Mouse (Mus musculus) adipocyte (in vitro differentiated cells): ENCODE results near the gene Nfix.
"Not testable (repeated sequence)": the region's sequence is repeated elsewhere in the genome, so short reads cannot be mapped to it uniquely, and the experiment has no call there.

Experiments
- DNase-seq: peaks from one replicate; pipeline ENCODE4 v3.0.0-alpha.2; 2016; ENCODE audit warnings: low spot score

The Nfix gene

DNA sequence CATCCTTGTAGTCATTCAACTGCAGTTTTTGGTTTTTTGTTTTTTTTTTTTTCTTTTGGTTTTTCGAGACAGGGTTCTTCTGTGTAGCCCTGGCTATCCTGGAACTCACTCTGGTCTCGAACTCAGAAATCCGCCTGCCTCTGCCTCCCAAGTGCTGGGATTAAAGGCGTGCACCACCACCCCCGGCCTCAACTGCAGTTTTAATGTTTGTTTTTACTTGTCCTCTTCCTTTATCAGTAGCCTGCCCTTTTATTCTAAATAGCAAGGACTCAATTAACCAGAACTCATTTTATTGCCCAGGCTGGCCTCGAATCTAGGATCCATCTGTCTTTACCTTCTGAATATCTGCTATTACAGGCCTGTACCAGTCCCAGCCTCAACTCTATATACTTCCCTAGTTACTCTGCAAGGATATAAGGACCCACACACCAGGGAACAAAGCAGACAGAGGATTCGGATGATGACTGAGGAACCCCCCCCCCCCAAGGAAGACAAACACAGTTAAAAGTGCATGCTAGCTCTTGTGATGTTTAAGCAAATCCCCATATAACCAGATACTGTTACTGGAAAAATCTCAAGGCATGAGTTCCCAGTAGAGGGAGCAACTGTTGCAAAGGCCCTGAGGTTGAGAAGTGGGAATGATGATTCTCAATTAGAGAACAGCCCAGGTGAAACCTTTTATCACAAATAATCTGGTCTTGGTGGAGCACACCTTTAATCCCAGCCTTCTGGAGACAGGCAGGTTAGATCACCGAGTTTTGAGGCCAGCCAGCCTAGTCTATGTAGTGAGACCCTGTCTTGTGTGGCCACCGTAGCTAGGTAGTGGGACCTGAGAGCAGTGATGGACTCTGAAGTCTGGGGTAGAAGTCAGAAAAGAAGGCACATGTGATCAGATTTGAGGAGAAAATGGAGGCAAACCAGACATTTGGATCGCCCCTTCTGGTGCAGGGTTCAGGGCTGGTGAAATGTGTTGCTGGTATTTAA, 32.9 kb upstream of the Nfix start:
- DNase-seq, result no peak

DNA sequence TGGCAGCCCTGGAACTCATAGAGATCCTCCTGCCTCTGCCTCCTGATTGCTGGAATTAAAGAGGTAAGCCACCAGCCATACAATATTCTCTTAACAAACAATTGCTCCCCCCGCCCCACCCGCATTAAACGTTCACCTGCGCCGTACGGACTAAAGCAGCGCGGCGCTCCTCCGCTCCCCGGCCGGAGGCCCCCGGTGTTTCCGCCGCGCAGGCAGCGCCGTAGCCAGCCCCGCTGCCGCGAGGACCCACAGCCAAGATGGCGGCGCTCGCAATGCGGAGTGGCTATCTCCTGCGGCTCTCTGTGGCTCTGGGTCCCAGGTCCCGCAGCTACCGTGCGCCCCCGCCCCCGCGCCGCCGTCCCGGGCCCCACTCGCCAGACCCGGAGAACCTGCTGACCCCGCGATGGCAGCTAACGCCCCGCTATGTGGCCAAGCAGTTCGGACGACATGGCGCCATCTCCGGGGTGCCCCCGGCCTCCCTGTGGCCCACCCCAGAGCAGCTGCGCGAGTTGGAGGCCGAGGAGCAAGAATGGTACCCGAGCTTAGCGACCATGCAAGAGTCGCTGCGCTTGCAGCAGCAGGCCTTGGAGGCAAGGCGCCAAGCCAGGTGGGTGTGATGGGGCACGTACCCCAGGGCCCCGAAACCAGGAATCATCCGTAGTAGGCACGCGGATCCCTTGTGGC, 32.0 kb upstream of the Nfix start:
- DNase-seq, result peak; percentile 78

DNA sequence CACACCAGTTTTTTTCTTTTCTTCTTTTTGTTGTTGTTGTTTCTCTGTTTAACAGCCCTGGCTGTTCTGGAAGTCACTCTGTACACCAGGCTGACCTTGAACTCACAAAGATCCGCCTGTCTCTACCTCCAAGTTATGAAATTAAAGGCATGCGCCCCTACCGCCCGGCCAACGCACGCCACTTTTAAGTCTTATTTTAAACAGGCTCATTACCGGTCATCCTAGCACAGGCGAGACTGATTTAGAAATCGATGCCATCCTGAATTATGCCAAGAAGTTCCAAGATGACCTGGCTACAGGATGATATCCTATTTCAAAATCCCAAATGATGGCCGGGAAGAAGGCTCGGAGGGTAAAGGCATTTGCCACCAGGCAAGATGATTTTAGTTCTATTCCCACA, 31.3 kb upstream of the Nfix start, which contains the start of gene Gadd45gip1:
Gadd45gip1 (plus strand) TSS at position 33 of the 400 bp plus-strand sequence.
- DNase-seq, result peak; percentile 75

DNA sequence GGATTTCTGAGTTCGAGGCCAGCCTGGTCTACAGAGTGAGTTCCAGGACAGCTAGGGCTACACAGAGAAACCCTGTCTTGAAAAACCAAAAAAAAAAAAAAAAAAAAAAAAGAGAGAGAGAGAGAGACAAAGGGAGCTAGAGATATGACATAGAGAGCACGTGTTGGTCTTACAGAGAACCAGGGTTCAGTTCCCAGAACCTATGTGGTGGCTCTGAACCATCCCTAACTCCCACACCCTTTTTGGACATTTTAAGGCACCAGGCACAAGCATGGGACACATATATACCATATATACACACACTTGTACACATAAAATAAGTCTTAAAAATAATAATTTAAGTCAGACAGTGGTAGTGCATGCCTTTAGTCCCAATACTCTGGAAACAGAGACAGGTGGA, 26.4 kb upstream of the Nfix start:
- DNase-seq, result not testable (repeated sequence)

DNA sequence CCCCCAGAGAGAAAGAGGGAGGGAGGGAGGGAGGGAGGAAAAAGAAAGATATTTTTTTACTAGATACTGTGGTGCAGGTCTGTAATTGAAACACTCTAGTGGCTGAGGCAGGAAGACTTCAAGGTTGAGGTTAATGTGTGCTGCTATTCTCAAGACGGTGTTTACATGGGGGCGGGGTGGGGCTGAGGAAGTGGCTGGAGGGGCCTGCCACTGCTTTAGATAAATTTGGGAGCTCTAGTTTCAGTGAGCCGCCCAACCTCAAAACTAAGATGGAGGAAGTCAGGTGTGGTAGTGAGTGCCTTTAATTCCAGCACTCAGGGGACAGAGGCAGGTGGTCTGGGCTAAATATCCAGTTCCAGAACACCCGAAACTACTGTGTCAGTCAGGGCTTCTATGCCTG, 25.5 kb upstream of the Nfix start:
- no peak for DNase-seq

DNA sequence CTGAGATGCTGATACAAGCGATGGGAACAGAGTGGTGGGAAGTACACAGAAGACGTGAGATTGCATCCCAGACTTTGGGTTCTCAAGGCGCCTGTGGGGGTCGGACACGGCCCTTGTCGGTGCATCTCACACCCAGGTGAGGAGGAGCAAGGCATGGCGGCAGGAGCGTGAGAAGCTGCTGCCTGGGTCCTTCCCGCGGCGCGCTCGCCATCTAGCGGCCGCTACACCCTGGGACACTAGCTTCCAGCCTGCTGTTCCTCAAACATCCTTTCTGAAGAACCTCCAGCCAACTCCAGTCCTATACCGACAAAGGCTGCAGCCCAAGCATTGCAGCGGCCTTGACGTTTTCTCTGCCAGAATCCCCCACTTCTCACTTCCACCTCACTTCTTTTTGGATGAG, 23.5 kb upstream of the Nfix start:
- peak; percentile 69 for DNase-seq

DNA sequence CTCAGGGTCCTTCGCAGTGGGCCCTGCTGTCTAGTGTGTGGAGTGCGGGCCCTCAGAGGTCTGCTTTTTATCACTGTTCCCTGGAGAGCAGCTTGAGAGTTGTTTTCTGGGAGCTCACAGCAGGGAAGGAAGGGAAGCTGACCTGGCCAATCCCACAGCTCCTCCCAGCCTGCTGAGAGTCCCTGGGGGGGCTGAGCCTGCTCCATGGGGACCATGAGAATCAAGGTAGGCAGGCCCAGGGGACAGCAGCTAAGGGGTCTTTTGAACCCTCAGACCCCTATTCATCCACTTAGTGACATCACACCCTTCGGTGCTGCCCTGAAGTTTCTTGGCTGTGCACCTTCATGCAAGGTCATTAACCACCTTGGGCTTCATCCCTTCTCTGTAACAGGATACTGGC, 22.6 kb upstream of the Nfix start, which contains the start of gene Dand5:
Dand5 (minus strand) TSS at position 101 of the 400 bp plus-strand sequence.
- no peak for DNase-seq

DNA sequence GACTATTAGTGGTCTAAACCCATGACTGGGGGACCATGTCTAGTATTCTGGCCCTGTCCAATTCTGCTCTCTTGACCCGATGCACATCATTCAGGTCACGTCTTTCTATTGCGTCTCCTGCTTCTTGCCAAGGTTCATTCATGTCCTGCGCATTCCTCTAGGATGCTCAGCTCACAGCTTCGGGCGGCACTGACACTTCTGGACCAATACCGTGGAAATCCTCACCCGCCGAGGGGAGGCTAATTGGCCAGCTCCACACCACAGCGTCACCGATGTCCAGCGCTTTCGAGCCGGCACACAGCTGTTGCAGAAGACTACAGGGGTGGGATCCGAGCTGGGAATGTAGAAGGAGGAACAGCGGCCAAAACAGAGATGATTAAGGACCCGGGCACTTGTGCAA, 16.0 kb upstream of the Nfix start:
- DNase-seq, result no peak

DNA sequence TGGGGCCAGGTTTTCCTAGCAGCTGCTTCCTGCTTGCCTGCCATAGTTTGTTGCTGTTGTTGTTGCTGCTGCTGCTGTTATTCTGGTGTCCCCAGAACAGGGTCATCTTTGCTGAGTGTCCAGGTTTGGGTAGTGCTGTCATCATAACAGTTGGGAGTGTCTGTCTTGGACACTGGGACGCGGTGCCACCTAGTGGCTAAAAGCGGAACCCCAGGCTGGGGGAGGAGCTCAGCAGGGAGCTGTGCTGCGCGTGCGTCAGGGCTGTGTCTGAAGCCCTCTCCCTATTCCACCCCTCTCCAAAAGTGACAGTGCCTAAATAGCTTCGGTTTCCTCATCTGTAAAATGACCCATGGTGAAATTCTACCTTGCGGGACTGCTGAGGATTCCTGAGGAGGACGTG, 15.4 kb upstream of the Nfix start:
- DNase-seq, result peak; percentile 96

DNA sequence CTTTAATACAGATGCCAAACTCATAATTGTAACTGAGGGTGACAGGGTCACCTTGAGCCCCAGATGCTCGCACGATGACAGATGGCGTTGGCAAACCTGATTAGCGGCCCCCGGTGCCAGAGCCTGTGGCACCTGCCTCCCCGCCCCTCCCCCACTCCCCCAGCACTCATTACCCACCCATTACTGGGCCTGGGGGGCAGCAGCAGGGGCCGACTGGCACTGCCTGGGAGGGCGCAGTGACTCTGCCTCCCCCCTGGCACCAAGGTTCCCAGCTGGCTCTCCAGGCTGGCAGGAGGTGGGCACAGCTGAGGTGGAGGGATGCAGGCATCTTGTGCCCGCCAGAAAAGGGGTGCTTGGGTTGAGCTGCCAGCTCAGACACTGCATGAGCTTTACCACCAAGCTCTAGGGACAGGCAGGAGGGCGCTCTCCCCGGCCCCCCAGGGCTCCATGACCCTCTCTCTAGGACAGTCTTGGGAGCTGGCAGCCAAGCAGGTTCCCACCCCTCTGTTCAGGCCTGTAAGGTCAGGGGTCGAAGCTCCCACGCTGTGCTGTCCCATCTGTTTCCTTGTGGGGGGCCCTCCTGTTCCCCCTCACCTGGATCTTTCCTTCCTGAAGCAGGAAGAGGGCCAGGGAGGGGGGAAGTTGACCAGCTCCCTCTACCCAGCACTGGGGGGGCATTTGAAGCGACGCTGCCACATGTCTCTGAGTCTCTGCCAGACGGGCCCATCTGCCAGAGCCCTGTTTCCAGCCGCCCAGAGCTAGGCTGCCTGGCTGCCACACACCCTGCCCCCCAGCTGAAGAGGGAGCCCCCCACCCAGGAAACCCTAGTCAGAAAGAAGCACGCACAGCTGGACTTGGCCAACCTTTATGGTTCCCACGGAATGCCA, 14.7 kb upstream of the Nfix start:
- no peak for DNase-seq

DNA sequence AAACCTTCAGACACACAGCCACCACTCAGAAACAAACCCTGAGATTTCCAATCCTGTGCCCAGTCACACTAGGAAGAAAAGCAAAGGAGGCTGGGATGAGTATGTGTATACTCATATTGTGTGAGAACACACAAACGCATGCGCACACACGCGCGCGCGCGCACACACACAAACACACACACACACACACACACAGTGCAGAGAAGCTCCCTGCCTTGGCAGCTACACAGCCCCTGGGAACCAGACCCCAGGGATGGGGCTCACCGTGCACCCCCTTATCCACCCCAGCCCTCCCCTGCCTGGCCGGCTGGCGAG, 14.1 kb upstream of the Nfix start:
- no peak for DNase-seq

DNA sequence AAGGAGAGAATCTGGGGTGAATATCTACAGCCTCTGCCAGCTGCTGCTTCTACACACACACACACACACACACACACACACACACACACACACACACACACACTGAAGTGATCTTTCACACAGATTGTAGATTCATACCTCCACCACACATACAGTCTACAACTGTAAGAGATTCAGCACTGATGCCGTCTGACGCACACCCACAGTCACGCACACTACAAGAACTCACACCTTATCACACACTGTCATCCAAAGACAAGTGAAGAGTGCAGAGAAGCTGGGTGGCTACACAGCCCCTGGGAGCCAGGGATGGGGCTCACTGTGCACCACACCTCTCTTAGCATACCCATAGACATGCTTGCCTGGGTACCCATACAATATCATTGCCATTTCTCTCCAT, 13.7 kb upstream of the Nfix start:
- DNase-seq, result no peak

DNA sequence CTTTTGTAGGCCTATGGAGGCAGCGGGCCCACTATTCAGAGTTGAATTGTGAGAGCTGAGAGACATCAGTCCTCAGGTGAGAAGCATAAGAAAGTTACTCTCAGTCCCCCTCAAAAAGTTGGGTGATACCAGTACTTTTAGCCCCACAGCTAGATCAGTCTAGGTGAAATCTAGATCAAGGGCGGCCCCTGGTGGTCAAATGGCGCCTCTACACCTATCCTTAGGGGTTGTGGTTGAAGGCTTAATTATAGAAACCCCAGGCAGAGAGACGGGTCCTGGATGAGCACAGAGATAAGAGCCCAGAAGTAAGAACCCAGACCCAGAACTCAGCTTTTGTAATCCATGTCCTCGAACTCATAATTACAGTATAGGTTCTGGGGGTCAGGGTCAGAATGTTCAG, 12.9 kb upstream of the Nfix start:
- DNase-seq, result peak; percentile 91

DNA sequence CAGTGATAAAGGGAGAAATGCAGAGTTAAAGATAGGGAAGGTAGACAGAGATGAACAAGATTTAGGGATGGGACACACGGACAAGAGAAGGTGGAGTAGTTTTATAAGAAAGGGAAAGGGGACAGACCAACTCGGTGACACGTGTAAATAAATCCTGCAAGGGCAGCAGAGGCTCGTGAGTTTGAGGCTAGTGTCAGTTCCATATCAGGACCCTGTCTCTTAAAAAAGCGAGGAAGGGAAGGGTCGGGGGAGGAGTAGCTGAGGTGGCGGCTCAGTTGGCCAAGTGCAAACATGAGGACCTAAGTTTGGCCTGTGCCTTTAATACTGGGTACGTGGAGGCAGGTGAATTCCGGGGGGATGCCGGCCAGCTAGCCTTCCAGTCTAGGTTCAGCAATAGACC, 11.2 kb upstream of the Nfix start:
- no peak for DNase-seq

DNA sequence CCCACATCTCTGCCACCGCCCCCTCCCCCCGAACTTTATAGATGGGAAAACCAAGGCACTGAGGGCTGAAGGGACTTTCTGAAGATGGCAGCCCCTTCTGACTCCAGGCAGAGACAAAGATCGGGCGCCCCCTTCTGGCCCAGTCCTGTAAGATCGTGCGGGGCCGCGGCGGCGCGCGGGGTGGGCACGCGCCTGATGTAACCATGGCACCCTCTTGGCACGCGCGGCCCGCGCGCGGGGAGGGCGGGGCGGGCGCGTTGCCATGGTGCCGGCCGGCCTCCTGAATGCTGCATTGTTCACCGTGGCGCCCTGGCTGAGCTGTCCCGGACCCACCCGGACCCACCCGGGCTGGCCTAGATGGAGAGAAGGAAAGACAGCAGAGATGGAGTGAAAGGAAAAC, 10.8 kb upstream of the Nfix start:
- peak; percentile 82 for DNase-seq

DNA sequence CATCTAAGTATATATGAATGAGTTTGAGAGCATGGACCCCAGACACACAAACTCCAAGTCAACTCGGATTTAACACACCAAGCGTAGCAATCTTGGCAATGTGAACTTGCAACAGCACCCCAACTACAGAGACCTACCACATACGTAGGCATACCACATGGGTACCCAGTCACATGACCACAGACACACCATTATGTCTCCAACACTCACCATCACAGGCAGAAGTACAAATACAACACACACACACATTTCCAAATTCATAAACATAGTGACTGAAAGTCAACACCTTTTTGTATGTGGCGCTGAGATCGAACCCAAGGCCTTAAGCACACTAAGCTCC, 9.8 kb upstream of the Nfix start:
- DNase-seq, result no peak

DNA sequence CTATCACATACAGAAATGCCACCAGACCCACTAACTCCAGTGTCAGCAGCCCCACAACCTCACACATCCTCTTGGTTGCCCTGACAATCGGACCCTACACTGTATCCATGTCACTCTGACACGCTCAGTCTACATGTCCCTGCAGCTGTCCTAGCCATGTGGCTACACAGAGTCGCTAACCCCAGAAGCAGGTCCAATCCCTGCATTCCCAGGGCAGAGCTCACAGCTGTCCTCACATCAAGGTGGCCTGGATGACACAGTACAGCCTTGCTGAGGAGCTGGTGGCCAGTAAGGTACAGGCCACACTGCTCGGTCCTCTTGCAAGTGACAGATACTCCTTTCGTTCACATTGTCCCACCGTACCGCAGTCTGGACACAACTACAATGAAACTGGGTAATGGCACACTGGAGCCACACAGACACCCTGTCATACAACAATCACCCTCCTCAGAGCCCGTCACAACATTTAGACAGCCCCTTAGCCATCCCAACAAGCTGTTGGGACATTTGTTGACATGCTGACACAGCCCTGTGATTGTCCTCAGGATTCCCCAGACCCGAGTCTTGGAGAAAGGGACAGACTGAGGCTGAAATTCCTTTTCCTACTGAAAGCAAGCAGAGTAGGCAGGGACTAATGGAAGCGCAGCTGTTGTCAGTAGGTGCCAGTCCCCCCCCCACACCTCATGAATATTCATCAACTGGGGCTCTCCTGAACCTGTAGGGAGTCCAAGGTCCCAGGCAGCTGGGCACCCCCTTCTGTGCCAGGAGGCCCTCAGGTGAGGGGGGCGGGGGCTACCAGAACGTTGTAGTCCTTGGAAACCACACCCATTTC, 9.2 kb upstream of the Nfix start:
- no peak for DNase-seq

DNA sequence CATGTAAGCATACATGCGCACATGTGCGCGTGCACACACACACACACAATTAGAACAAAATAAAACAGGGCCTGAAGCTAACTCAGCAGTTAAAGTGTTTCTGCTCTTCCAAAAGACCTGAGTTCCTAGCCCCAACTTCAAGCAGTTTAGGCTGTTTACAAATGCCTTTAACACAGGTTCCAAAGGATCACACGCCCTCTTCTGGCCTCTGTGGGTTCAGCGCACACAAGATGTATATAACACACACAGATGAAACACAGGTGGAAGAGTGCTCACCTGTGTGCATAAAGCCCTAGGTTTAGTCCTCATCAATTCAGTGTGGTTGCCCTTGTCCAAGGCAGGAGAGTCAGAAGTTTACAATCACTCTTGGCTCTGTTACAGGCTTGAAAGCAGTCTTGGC, 5.9 kb upstream of the Nfix start:
- DNase-seq, result no peak

DNA sequence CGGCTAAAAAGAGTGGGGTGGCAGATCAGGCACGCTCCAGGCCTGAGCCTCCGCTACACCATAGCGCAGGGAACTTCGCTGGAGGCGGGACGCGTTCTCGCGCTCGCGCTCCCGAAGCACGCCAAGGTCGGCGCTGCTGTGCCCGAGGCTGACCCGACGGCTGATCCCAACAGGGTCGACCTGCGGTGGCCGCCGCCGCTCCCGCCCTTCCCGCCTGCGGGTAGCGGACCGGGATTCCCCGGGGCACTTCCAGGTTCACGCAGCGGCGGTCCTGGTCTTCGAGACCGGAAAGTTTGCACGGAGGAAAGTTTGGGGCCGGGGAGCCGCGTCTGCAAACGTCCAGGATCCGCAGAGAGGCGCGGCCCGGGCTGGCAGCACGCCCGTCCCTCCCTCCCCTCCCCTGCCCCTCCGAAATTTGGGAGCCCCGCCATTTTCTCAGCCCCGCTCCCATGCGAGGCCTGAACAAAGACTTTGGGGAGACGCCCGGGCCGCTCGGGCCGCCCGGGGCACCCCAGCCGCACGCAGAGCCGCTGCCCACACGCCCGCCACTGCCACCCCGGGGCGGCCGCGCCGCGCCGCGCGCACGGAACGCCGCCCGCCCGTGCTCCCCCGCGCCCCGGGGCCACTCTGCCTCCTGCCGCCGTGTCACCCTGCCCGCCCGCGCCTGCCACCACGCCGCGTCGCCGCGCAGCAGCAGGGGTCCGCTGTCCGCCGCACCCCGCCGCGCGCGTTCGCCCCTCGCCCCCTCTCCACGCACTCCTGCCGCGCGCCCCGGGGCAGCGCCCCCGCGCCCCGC, 810 bp downstream of the Nfix start:
- DNase-seq, result peak; percentile 71

DNA sequence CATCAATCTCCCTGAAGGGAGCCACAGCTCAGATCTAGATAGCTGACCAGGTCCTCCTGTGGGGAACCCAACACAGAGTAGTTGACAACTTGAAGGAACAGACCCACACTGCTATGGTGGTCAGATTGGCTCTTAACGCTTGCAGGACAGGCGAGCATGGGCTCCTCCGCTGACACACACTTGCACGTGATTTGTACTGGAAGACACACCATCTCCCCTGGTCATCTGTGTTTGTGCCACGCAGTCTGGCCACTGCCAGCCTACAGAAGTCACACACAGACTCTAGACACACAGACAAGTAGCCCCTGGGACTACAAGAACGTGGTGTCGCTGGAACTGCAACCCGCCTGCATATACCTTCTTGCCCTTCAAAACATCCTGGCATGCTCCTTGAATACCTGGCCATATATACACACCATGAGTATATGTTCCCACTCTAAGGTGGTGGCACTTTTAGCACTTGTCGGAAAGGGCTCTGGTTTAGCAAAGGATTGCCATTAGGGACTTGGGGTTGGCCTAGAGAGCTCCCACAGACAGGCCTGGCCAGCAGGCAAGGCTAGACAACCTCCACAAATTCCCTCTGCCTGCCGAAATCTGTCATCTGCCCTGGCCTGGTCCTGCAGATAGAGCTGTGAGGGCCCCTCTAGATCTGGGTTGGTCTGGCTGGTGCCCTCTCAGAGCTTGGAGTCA, 1.6 kb downstream of the Nfix start:
- DNase-seq, result no peak
